Comparison of ENCODE assay signal across 29 mouse cellular contexts in genomic region chr13:113087226-113088017, GRCm38 (mm10). TPM values are rescaled to one million over a fixed set of nuclear protein-coding genes. Genes with fewer than 3 reads are reported as not detected.
DNase-seq lines count a peak whose midpoint lies in the region; ATAC-seq lines count a peak whose summit lies in the region.
"Had no signal": no experiment of that assay in that cellular context is flagged by ENCODE, and none has a peak within 500 bp of the region (broad histone marks: within the 10 kb centered on the region; RNA-seq: fewer than 3 reads in every experiment).

No protein-coding gene starts in this region.

- peak; percentile 44 for DNase-seq in thymus, postnatal 0 days (ENCODE audit: low spot score)
- no peak for DNase-seq in thymus, postnatal 36 days
- DNase-seq in T-cell, adult 2 months (ENCODE audit: low spot score): peak; percentile 37
- no peak for DNase-seq in layer of hippocampus, adult 9-10 months (ENCODE audit: low spot score)
- DNase-seq in left cerebral cortex, adult 8-10 months (ENCODE audit: low spot score in 2 of 2): no peak
- DNase-seq: adrenal gland, postnatal 10 days; adrenal gland, postnatal 36 days; cerebellum, adult 18-20 months; cerebellum, adult 9-10 months; cerebellum, postnatal 14 days; gastrocnemius, postnatal 25 days; heart, adult 18-20 months had no signal

- peak; percentile 53 for ATAC-seq in megakaryocyte, adult 5-6 weeks (ENCODE audit: poor library complexity, severe bottlenecking)
- ATAC-seq: forebrain, embryonic 15.5 days had no signal

RNA-seq across cellular contexts. Expression of gene Gzma, which starts 13.4 kb away (rescaled TPM):
- 334 and 382 TPM in 2 replicates for polyA plus RNA-seq in thymus, postnatal 0 days (2015; fragmentation: Nextera tagmentation; extraction: Ambion mirVana)
- 14.6 and 29.7 TPM in 2 replicates for total RNA-seq in megakaryocyte, adult 5-6 weeks (2015)
- total RNA-seq in megakaryocyte, adult 5-6 weeks (2017): 20.3 and 49.5 TPM in 2 replicates
- total RNA-seq in left cerebral cortex, adult 8-10 months (2022): not detected
- total RNA-seq: ES-E14; gastrocnemius, adult 8-10 months; gastrocnemius, postnatal 25 days had no signal
- polyA plus RNA-seq: C2C12; embryonic facial prominence, embryonic 13.5 days; erythroblast, embryonic 14.5 days; forebrain, embryonic 12.5 days; forebrain, embryonic 15.5 days; heart, embryonic 10.5 days; hindbrain, embryonic 12.5 days; hindbrain, embryonic 15.5 days had no signal

RNA-seq across cellular contexts. Expression of gene Gpx8, which starts 41.2 kb away (rescaled TPM):
- 20.6 and 22.4 TPM in 2 replicates for polyA plus RNA-seq in thymus, postnatal 0 days (2015; fragmentation: Nextera tagmentation; extraction: Ambion mirVana)
- 0.85 TPM in 1 of 2 replicates, not detected in the other for total RNA-seq in megakaryocyte, adult 5-6 weeks (2015)
- total RNA-seq in megakaryocyte, adult 5-6 weeks (2017): 1.9 TPM in 1 of 2 replicates, not detected in the other
- total RNA-seq in left cerebral cortex, adult 8-10 months (2022): 1 to 10 TPM; 4.3 to 8.4 (median 6.3) TPM
- total RNA-seq: hematopoietic stem cell, adult 5-6 weeks had no signal
- polyA plus RNA-seq: erythroblast, embryonic 14.5 days had no signal

RNA-seq across cellular contexts. Expression of gene Cdc20b, which starts 52.5 kb away (rescaled TPM):
- 0.21 and 0.22 TPM in 2 replicates for polyA plus RNA-seq in thymus, postnatal 0 days (2015; fragmentation: Nextera tagmentation; extraction: Ambion mirVana)
- not detected in 2 replicates for total RNA-seq in megakaryocyte, adult 5-6 weeks (2015)
- not detected in 2 replicates for total RNA-seq in megakaryocyte, adult 5-6 weeks (2017)
- total RNA-seq in left cerebral cortex, adult 8-10 months (2022): not detected
- total RNA-seq: adrenal gland, adult 18-20 months; adrenal gland, postnatal 10 days; adrenal gland, postnatal 36 days; gastrocnemius, adult 8-10 months; gastrocnemius, postnatal 25 days; heart, adult 18-20 months; heart, postnatal 25 days; hematopoietic stem cell, adult 5-6 weeks had no signal
- polyA plus RNA-seq: erythroblast, embryonic 14.5 days; gonadal fat pad, adult 2 months; heart, embryonic 10.5 days; heart, embryonic 13.5 days; heart, postnatal 0 days had no signal

Comparison
In these comparisons a context has a peak if more than half of its experiments do, and no peak if none do; other contexts are left out.
1. DNase-seq: peak in thymus, postnatal 0 days (single experiment) and T-cell, adult 2 months (single experiment); none in thymus, postnatal 36 days (0 of 2), layer of hippocampus, adult 9-10 months (single experiment) and left cerebral cortex, adult 8-10 months (0 of 2).
2. RNA of gene Gzma, which starts 13.4 kb away (total RNA-seq): 14.6 to 49.5 TPM in megakaryocyte, adult 5-6 weeks; not detected in left cerebral cortex, adult 8-10 months; every median in the first group is over 10 times any median in the second.